Mouse (Mus musculus): ENCODE measurements at regions not wholly inside any gene's neighbourhood (a gene's known extent, or its start where the extent isn't known, plus 50 kb on each side); places are given as distances from the start of the nearest gene placed in this dataset.
A peak's percentile ranks its signal among the peaks of the same experiment; 100 is the strongest.

- Histone ChIP-seq H3K9ac (ENCODE audit: low read length) (no peak overlapping the region), H3K4me1 (ENCODE audit: control insufficient read depth, insufficient read depth, low read length) (0 out of 2 replicates have a peak, but pooled peaks cover 2% of the 10 kb centered on the region), H3K36me3 (ENCODE audit: control insufficient read depth, insufficient read depth, low read length) (no peaks in the 10 kb centered on the region), H3K27ac (replicated peaks; ENCODE audit: low read depth, low read length) (no peak overlapping the region), H3K4me3 (ENCODE audit: low read depth, low read length) (no peak overlapping the region), H3K27me3 (ENCODE audit: control insufficient read depth, insufficient read depth, low read length) (no peaks in the 10 kb centered on the region), H3K4me2 (ENCODE audit: low read depth, severe bottlenecking) (no peak overlapping the region), H3K9me3 (ENCODE audit: control insufficient read depth, low read length) (no peaks in the 10 kb centered on the region)
- WGBS: 31% methylated on average over 3 of the region's 3 CpGs
- DNase-seq (ENCODE audit: low spot score) (no peak), ATAC-seq (ENCODE audit: insufficient number of reproducible peaks, low FRiP score, low TSS enrichment, low read depth) (no peak)
Observed at GRCm38 (mm10) chr1:168786731-168787130, 354.7 kb upstream of the Pbx1 start.

GRCm38 (mm10) chr1:168783851-168784250, 351.8 kb upstream of the Pbx1 start:
- Histone ChIP-seq H3K36me3 (ENCODE audit: control insufficient read depth, insufficient read depth, low read length) (no peaks in the 10 kb centered on the region), H3K27ac (replicated peaks; ENCODE audit: low read depth, low read length) (no peak overlapping the region), H3K9ac (ENCODE audit: low read length) (no peak overlapping the region), H3K4me1 (ENCODE audit: control insufficient read depth, insufficient read depth, low read length) (0 out of 2 replicates have a peak, but pooled peaks cover 2% of the 10 kb centered on the region), H3K9me3 (ENCODE audit: control insufficient read depth, low read length) (no peaks in the 10 kb centered on the region), H3K4me3 (ENCODE audit: low read depth, low read length) (no peak overlapping the region), H3K4me2 (ENCODE audit: low read depth, severe bottlenecking) (no peak overlapping the region), H3K27me3 (ENCODE audit: control insufficient read depth, insufficient read depth, low read length) (no peaks in the 10 kb centered on the region)
- no peak for DNase-seq (ENCODE audit: low spot score)
- ATAC-seq (ENCODE audit: insufficient number of reproducible peaks, low FRiP score, low TSS enrichment, low read depth): no peak

GRCm38 (mm10) chr1:168764368-168764895, 332.4 kb upstream of the Pbx1 start:
- Histone ChIP-seq H3K27ac (replicated peaks; ENCODE audit: low read depth, low read length) (no peak overlapping the region), H3K4me3 (ENCODE audit: low read depth, low read length) (no peak overlapping the region), H3K9ac (ENCODE audit: low read length) (no peak overlapping the region), H3K4me2 (ENCODE audit: low read depth, severe bottlenecking) (no peak overlapping the region), H3K4me1 (ENCODE audit: control insufficient read depth, insufficient read depth, low read length) (no peaks in the 10 kb centered on the region), H3K36me3 (ENCODE audit: control insufficient read depth, insufficient read depth, low read length) (no peaks in the 10 kb centered on the region), H3K27me3 (ENCODE audit: control insufficient read depth, insufficient read depth, low read length) (no peaks in the 10 kb centered on the region), H3K9me3 (ENCODE audit: control insufficient read depth, low read length) (no peaks in the 10 kb centered on the region)
- DNase-seq (ENCODE audit: low spot score) (no peak), ATAC-seq (ENCODE audit: insufficient number of reproducible peaks, low FRiP score, low TSS enrichment, low read depth) (no peak)
- WGBS: 72% methylated on average over 6 of the region's 6 CpGs

- ATAC-seq (ENCODE audit: insufficient number of reproducible peaks, low FRiP score, low TSS enrichment, low read depth): no peak
- H3K9ac ChIP-seq (ENCODE audit: low read length): no peak overlapping the region
- H3K36me3 ChIP-seq (ENCODE audit: control insufficient read depth, insufficient read depth, low read length): no peaks in the 10 kb centered on the region
- no peak overlapping the region for H3K4me2 ChIP-seq (ENCODE audit: low read depth, severe bottlenecking)
- 93% methylated on average over 2 of the region's 2 CpGs for WGBS
- no peak overlapping the region for H3K4me3 ChIP-seq (ENCODE audit: low read depth, low read length)
- no peaks in the 10 kb centered on the region for H3K9me3 ChIP-seq (ENCODE audit: control insufficient read depth, low read length)
- H3K4me1 ChIP-seq (ENCODE audit: control insufficient read depth, insufficient read depth, low read length): 0 out of 2 replicates have a peak, but pooled peaks cover 3% of the 10 kb centered on the region
- no peak for DNase-seq (ENCODE audit: low spot score)
- no peak overlapping the region for H3K27ac ChIP-seq (replicated peaks; ENCODE audit: low read depth, low read length)
- H3K27me3 ChIP-seq (ENCODE audit: control insufficient read depth, insufficient read depth, low read length): no peaks in the 10 kb centered on the region
Observed at GRCm38 (mm10) chr1:168761095-168761494, 329.0 kb upstream of the Pbx1 start.

GRCm38 (mm10) chr1:168760239-168760638, 328.2 kb upstream of the Pbx1 start:
- H3K9ac ChIP-seq (ENCODE audit: low read length): no peak overlapping the region
- no peaks in the 10 kb centered on the region for H3K36me3 ChIP-seq (ENCODE audit: control insufficient read depth, insufficient read depth, low read length)
- no peak overlapping the region for H3K4me3 ChIP-seq (ENCODE audit: low read depth, low read length)
- no peaks in the 10 kb centered on the region for H3K9me3 ChIP-seq (ENCODE audit: control insufficient read depth, low read length)
- ATAC-seq (ENCODE audit: insufficient number of reproducible peaks, low FRiP score, low TSS enrichment, low read depth) (no peak), DNase-seq (ENCODE audit: low spot score) (no peak)
- 0 out of 2 replicates have a peak, but pooled peaks cover 3% of the 10 kb centered on the region for H3K4me1 ChIP-seq (ENCODE audit: control insufficient read depth, insufficient read depth, low read length)
- H3K27me3 ChIP-seq (ENCODE audit: control insufficient read depth, insufficient read depth, low read length): no peaks in the 10 kb centered on the region
- no peak overlapping the region for H3K4me2 ChIP-seq (ENCODE audit: low read depth, severe bottlenecking)
- no peak overlapping the region for H3K27ac ChIP-seq (replicated peaks; ENCODE audit: low read depth, low read length)
- 75% methylated on average over 1 of the region's 1 CpGs for WGBS

- no peak overlapping the region for H3K4me3 ChIP-seq (ENCODE audit: low read depth, low read length)
- H3K27me3 ChIP-seq (ENCODE audit: control insufficient read depth, insufficient read depth, low read length): no peaks in the 10 kb centered on the region
- WGBS: 71% methylated on average over 2 of the region's 2 CpGs
- no peak overlapping the region for H3K4me2 ChIP-seq (ENCODE audit: low read depth, severe bottlenecking)
- no peaks in the 10 kb centered on the region for H3K9me3 ChIP-seq (ENCODE audit: control insufficient read depth, low read length)
- no peaks in the 10 kb centered on the region for H3K36me3 ChIP-seq (ENCODE audit: control insufficient read depth, insufficient read depth, low read length)
- H3K9ac ChIP-seq (ENCODE audit: low read length): no peak overlapping the region
- DNase-seq (ENCODE audit: low spot score) (no peak), ATAC-seq (ENCODE audit: insufficient number of reproducible peaks, low FRiP score, low TSS enrichment, low read depth) (no peak)
- peaks cover 8% of the 10 kb centered on the region; the same call in 1 of the 2 replicates for H3K4me1 ChIP-seq (ENCODE audit: control insufficient read depth, insufficient read depth, low read length)
- H3K27ac ChIP-seq (replicated peaks; ENCODE audit: low read depth, low read length): no peak overlapping the region
Observed at GRCm38 (mm10) chr1:168758835-168759234, 326.8 kb upstream of the Pbx1 start.

GRCm38 (mm10) chr1:168754196-168754595, 322.1 kb upstream of the Pbx1 start:
- Histone ChIP-seq H3K9ac (ENCODE audit: low read length) (no peak overlapping the region), H3K4me2 (ENCODE audit: low read depth, severe bottlenecking) (0 out of 2 replicates have a peak overlapping the region, but pooled peaks have one; percentile 12), H3K4me1 (ENCODE audit: control insufficient read depth, insufficient read depth, low read length) (peaks cover 8% of the 10 kb centered on the region; the same call in 1 of the 2 replicates), H3K36me3 (ENCODE audit: control insufficient read depth, insufficient read depth, low read length) (no peaks in the 10 kb centered on the region), H3K9me3 (ENCODE audit: control insufficient read depth, low read length) (no peaks in the 10 kb centered on the region), H3K4me3 (ENCODE audit: low read depth, low read length) (no peak overlapping the region), H3K27me3 (ENCODE audit: control insufficient read depth, insufficient read depth, low read length) (no peaks in the 10 kb centered on the region), H3K27ac (replicated peaks; ENCODE audit: low read depth, low read length) (no peak overlapping the region)
- peak; percentile 66 for DNase-seq (ENCODE audit: low spot score)
- ATAC-seq (ENCODE audit: insufficient number of reproducible peaks, low FRiP score, low TSS enrichment, low read depth): no peak
- WGBS: 10% methylated on average over 7 of the region's 7 CpGs

GRCm38 (mm10) chr1:168743435-168743834, 311.4 kb upstream of the Pbx1 start:
- H3K36me3 ChIP-seq (ENCODE audit: control insufficient read depth, insufficient read depth, low read length): no peaks in the 10 kb centered on the region
- no peak for DNase-seq (ENCODE audit: low spot score)
- no peak overlapping the region for H3K9ac ChIP-seq (ENCODE audit: low read length)
- no peaks in the 10 kb centered on the region for H3K4me1 ChIP-seq (ENCODE audit: control insufficient read depth, insufficient read depth, low read length)
- no peak for ATAC-seq (ENCODE audit: insufficient number of reproducible peaks, low FRiP score, low TSS enrichment, low read depth)
- 63% methylated on average over 1 of the region's 1 CpGs for WGBS
- no peaks in the 10 kb centered on the region for H3K27me3 ChIP-seq (ENCODE audit: control insufficient read depth, insufficient read depth, low read length)
- no peak overlapping the region for H3K4me2 ChIP-seq (ENCODE audit: low read depth, severe bottlenecking)
- H3K9me3 ChIP-seq (ENCODE audit: control insufficient read depth, low read length): no peaks in the 10 kb centered on the region
- no peak overlapping the region for H3K4me3 ChIP-seq (ENCODE audit: low read depth, low read length)
- no peak overlapping the region for H3K27ac ChIP-seq (replicated peaks; ENCODE audit: low read depth, low read length)

- Histone ChIP-seq H3K4me3 (ENCODE audit: low read depth, low read length) (no peak overlapping the region), H3K27me3 (ENCODE audit: control insufficient read depth, insufficient read depth, low read length) (no peaks in the 10 kb centered on the region), H3K9ac (ENCODE audit: low read length) (no peak overlapping the region), H3K36me3 (ENCODE audit: control insufficient read depth, insufficient read depth, low read length) (no peaks in the 10 kb centered on the region), H3K9me3 (ENCODE audit: control insufficient read depth, low read length) (no peaks in the 10 kb centered on the region), H3K4me1 (ENCODE audit: control insufficient read depth, insufficient read depth, low read length) (no peaks in the 10 kb centered on the region), H3K4me2 (ENCODE audit: low read depth, severe bottlenecking) (no peak overlapping the region), H3K27ac (replicated peaks; ENCODE audit: low read depth, low read length) (no peak overlapping the region)
- DNase-seq (ENCODE audit: low spot score) (no peak), ATAC-seq (ENCODE audit: insufficient number of reproducible peaks, low FRiP score, low TSS enrichment, low read depth) (no peak)
- 53% methylated on average over 3 of the region's 3 CpGs for WGBS
Observed at GRCm38 (mm10) chr1:168738005-168738404, 305.9 kb upstream of the Pbx1 start.
